Mouse (Mus musculus) left cerebral cortex, postnatal 14 days (tissue): ENCODE measurements at regions not wholly inside any gene's neighbourhood (a gene's known extent, or its start where the extent isn't known, plus 50 kb on each side); places are given as distances from the start of the nearest gene placed in this dataset.

Experiments
- DNase-seq, 2 experiments: peaks; one replicate each; pipeline ENCODE4 v3.0.0; 2021 to 2022; ENCODE audit warnings: low spot score in 2 of 2, mixed read lengths in 1 of 2
- intact Hi-C: fragments of 180-260 bp; cut with DNase I; formaldehyde crosslinking; loops from one replicate; pipeline ENCODE4 v1.15.1; 2025

- no peak for DNase-seq
- intact Hi-C loops = no loop called here
Measured at GRCm38 (mm10) chr1:79944231-79944630, 83.3 kb upstream of the Serpine2 start.

- no peak for DNase-seq
- intact Hi-C loops = no loop called here
Measured at GRCm38 (mm10) chr1:79932435-79932834, 71.5 kb upstream of the Serpine2 start.

- DNase-seq = no peak
- intact Hi-C loops = no loop called here
Measured at GRCm38 (mm10) chr1:79927740-79928139, 66.8 kb upstream of the Serpine2 start.

- intact Hi-C loops = no loop called here
Measured at GRCm38 (mm10) chr1:79925776-79926175, 64.8 kb upstream of the Serpine2 start.

GRCm38 (mm10) chr1:79921890-79922289, 60.9 kb upstream of the Serpine2 start:
- intact Hi-C loops = no loop called here
- no peak for DNase-seq

More at GRCm38 (mm10) chr1:79925776-79926175, 64.8 kb upstream of the Serpine2 start:
- DNase-seq = no peak

GRCm38 (mm10) chr1:79921333-79921732, 60.4 kb upstream of the Serpine2 start:
- no peak for DNase-seq
- intact Hi-C loops = no loop called here

- peak in 1 of 2 experiments; percentile 7 for DNase-seq
- intact Hi-C loops = no loop called here
Measured at GRCm38 (mm10) chr1:79917426-79918150, 56.6 kb upstream of the Serpine2 start.
